Mouse (Mus musculus) spleen, adult 2 months (tissue): ENCODE measurements around the gene Sohlh1.

Source experiments
- CTCF ChIP-seq: fragments of 200-500 bp; IDR thresholded peaks from 2 replicates; pipeline ENCODE4 v1.5.1; 2011; ENCODE audit warnings: mild to moderate bottlenecking, inconsistent platforms; ENCODE audit not compliant: insufficient read depth, insufficient read length, insufficient replicate concordance; ENCODE audit errors: extremely low read depth
- POLR2A ChIP-seq: fragments of 200-500 bp; IDR thresholded peaks from 2 replicates; pipeline ENCODE4 v1.6.1; 2011; ENCODE audit warnings: low read depth, low read length, inconsistent platforms

DNA sequence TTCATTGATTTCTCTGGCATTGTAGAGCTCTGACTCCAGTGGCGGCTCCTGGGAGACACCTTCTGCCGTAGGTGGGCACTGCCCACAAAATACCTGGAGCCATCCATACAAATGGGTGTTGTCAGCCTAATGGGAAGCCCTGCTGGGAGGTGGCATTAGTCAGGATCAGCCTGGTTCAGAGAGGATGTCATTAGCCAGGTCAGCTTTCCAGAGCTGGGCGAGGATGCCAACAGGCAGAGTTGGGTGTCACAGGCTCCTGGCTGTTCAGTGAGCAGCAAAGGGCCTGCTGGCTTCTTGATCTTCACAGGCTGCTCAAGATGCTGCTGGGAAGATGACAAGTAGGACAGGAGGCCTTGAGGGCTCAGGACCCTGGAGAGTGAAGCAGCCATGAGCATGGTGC is 37.7 kb upstream of the Sohlh1 start:
- TF ChIP-seq CTCF (no peak), POLR2A (no peak)
